Mouse (Mus musculus) kidney, adult 2 months (tissue): ENCODE data around the gene Bsn.
A peak's percentile ranks its signal among the peaks of the same experiment; 100 is the strongest.

Source experiments
- CTCF ChIP-seq: fragments of 200-500 bp; conservative IDR thresholded peaks from 2 replicates; pipeline ENCODE4 v1.5.1; 2011; ENCODE audit warnings: low read depth, mild to moderate bottlenecking, control low read depth, low read length, moderate library complexity, mixed read lengths; ENCODE audit not compliant: insufficient read depth, insufficient read length
- POLR2A ChIP-seq: fragments of 200-500 bp; IDR thresholded peaks from one replicate; pipeline ENCODE4 v1.6.1; 2011; ENCODE audit warnings: low read depth, low read length, control low read depth

- TF ChIP-seq CTCF (peak; percentile 38; the same call in 1 of the 2 replicates), POLR2A (no peak)
These were observed 12.8 kb upstream of the Bsn start for GRCm38 (mm10) chr9:108203015-108203414.
